Mouse (Mus musculus): ENCODE data around the gene Map4k5.

GRCm38 (mm10) chr12:69898119-69898518, 5.1 kb upstream of the Map4k5 start:
- TF ChIP-seq POLR2A (IDR thresholded peaks at IDR 0.05; ENCODE audit: control insufficient read depth, low read depth, low read length), result no peak
- no peak for TF ChIP-seq CTCF (IDR thresholded peaks at IDR 0.05; ENCODE audit: control insufficient read depth, insufficient read depth, insufficient replicate concordance, low read depth, low read length)
